Mouse (Mus musculus): ENCODE results near the gene Mpp2. TPM values are rescaled to one million over a fixed set of nuclear protein-coding genes. Genes with fewer than 3 reads are reported as not detected.

The Mpp2 gene
- total RNA-seq, 2 experiments from 2014 or later = 1.2 TPM

DNA sequence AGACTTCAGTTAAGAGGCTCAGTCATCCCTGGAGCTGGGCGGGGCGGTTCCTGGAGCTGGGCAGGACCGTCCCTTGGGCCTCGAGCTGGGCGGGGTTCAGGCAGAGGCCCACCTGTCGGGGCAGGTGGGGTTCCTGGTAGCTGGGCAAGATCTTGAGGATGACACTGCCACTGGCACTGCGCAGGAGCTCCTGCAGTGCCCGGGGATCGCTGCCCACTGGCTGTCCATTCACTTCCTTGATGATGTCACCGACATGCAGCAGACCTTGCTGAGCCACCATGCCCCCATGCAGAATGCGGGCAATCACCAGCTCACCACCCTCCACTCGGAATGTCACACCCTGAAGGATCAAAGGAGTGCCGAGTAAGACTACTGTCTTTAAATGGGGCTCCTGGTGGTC is 25.2 kb downstream of the Mpp2 start:
- no peak for DNase-seq
- intact Hi-C loops (cut with DNase I) = no loop called here
- Histone ChIP-seq H3K4me3 (no peak overlapping the region), H3K27ac (no peak overlapping the region)
- no peak for TF ChIP-seq CTCF (IDR thresholded peaks at IDR 0.05)

DNA sequence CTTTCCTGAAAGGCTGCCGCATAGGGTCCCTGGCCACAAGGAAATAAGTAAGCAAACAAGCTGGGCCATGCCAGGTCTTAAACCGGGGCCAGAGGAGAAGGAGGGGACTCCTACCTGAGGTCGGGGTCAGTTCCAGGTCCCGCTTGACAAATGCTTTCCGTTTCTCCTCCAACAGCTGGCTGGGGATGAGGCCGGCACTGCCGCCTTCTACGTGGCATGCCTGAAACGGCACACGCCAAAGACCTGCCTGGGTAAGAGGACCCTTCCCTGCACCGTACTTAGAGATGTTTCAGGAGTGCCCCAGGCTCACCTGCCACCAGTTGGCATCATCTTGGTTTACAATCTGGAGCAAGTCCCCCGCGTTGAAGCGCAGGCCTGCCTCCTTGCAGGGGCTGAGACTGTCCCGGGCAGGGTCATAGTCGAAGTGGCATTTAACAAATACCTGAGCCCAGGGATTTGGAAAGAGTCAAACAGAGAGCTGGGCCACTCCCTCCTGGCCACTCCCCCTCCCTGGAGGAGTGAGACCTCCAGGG is 26.3 kb downstream of the Mpp2 start:
- TF ChIP-seq CTCF (IDR thresholded peaks at IDR 0.05) = no peak
- Histone ChIP-seq H3K27ac (no peak overlapping the region), H3K4me3 (no peak overlapping the region)
- intact Hi-C loops (cut with DNase I) = loop anchor here (2.0 kb wide), 2 partner anchors 27 to 77 kb away; partner anchors contain the start of gene Mpp2
- no peak for DNase-seq

DNA sequence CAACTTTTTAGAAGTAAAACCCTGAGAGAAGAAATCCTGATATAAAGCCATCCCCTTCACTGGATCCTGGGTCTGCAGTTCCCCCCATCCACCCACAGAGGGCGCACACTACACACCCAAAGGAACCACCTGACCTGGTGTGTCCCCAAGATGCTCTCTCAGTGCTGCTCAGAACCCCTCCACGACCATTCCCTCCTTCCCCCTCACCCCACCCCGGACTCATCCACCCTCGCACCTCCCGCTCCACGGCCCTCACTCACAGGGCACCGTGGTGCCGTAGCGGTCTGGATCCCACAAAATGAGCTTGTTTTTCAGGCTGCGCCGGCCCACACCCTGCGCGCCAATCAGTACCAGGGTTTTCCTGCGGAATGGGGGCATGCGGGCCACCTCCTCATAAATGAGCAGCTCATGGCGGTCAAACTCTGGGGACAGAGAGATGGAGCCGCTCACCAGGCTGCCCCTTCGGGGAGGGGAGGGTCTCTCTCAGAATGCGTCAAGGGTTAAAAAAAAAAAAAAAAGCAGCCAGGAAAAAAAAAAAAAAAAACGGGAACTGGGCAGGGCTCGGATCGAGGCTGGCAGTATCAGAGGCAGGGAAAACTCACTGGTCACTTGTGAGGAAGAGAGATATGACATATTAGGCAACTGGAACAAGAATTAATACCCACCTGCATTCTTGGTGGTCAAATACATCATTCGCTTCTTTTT is 26.9 kb downstream of the Mpp2 start:
- peak; percentile 80 for DNase-seq
- peak; percentile 98 for TF ChIP-seq CTCF (IDR thresholded peaks at IDR 0.05)
- intact Hi-C loops (cut with DNase I) = loop anchor here (2.0 kb wide), 2 partner anchors 27 to 77 kb away; partner anchors contain the start of gene Mpp2
- no peak overlapping the region for H3K27ac ChIP-seq
- H3K4me3 ChIP-seq = peak overlapping the region; percentile 60

DNA sequence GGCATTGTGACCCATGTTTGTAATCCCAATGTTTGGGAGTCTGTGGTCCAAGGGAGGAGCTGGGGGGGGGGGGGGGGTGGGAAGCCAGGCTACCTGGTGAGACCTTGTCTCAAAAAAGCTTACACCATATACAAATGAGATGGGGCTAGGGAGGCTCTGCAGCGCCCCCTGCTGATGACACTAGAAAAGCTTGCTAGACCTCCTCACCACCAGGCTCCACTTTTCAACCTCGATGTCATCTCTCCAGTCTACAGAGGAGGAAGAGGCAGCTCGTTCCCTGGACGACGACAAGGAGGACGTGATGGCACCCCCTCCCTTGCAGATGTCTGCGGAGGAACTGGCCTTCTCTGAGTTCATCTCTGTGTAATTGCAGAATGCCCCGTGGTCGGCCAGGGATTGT is 34.5 kb downstream of the Mpp2 start:
- DNase-seq = peak; percentile 70
- intact Hi-C loops (cut with DNase I) = loop anchor here (5.0 kb wide), 1 partner anchor 137 kb away; no protein-coding TSS in a partner anchor
- peak overlapping the region; percentile 86 for H3K27ac ChIP-seq
- TF ChIP-seq CTCF (IDR thresholded peaks at IDR 0.05) = peak; percentile 75
- no peak overlapping the region for H3K4me3 ChIP-seq

DNA sequence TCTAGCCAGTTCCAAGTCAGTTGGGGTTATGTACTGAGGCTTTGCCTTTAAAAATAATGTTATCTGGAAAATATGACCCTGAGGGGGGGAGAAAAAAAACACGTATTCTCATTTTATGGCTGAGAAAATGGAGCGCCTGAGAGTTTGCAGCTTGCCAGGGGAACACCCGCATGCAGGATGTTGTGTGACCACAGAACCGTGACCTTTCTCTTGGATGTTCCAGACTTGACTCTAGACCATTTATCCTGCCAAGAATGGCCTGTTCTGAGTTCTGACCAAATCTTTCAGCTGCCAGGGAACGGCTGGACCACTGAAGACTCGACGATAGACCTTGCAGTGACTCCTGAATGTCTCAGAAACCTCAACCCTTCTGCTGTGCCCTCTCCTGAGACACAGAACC is 35.1 kb downstream of the Mpp2 start:
- intact Hi-C loops (cut with DNase I) = loop anchor here (5.0 kb wide), 1 partner anchor 136 kb away; no protein-coding TSS in a partner anchor
- Histone ChIP-seq H3K4me3 (peak overlapping the region; percentile 29; the same call in 1 of the 2 replicates), H3K27ac (peak overlapping the region; percentile 86)
- TF ChIP-seq CTCF (IDR thresholded peaks at IDR 0.05) = no peak
- DNase-seq = peak; percentile 45

DNA sequence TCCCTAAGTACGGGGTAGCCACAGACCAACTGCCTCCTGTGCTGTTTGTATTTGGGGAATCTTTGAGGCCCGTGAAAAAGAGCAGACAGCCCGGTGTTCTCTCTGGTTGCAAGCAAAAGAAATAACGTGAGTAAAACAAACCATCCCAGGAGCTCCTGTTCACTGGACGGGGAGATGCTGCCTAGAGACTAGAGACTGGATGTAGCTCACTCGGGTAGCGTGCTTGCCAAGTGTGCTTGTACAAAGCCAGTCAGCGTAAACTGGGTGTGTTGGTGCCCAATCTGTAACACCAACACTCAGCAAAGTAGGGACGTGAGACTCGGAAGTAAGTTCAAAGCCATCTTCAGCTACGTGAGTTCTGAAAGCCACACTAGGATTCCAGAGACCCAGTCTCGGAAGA is 35.6 kb downstream of the Mpp2 start:
- Histone ChIP-seq H3K27ac (peak overlapping the region; percentile 86), H3K4me3 (peak overlapping the region; percentile 29; the same call in 1 of the 2 replicates)
- TF ChIP-seq CTCF (IDR thresholded peaks at IDR 0.05) = no peak
- intact Hi-C loops (cut with DNase I) = loop anchor here (5.0 kb wide), 1 partner anchor 135 kb away; no protein-coding TSS in a partner anchor
- no peak for DNase-seq

DNA sequence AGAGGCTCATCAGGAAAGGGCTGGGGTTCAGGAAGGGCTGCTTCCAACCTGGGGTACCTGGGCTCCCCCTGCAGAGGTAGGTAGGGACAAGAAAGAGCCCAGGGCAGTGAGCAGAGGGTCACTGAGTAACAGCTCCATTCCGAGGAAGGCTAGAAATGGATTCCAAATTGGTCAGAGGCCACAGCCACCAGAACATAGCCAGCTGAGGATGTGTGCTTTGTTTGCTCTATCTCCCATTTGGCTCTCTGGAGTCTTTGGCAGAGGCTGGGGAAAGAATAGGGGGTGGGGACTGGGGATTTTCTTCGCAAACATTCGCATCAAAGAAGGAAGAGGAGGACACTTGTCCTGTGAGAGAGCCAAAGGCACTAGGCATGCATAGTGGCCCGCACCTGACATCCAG is 36.4 kb downstream of the Mpp2 start:
- TF ChIP-seq CTCF (IDR thresholded peaks at IDR 0.05) = no peak
- DNase-seq = peak; percentile 36
- intact Hi-C loops (cut with DNase I) = loop anchor here (5.0 kb wide), 1 partner anchor 135 kb away; no protein-coding TSS in a partner anchor
- peak overlapping the region; percentile 29; the same call in 1 of the 2 replicates for H3K4me3 ChIP-seq
- peak overlapping the region; percentile 86 for H3K27ac ChIP-seq

DNA sequence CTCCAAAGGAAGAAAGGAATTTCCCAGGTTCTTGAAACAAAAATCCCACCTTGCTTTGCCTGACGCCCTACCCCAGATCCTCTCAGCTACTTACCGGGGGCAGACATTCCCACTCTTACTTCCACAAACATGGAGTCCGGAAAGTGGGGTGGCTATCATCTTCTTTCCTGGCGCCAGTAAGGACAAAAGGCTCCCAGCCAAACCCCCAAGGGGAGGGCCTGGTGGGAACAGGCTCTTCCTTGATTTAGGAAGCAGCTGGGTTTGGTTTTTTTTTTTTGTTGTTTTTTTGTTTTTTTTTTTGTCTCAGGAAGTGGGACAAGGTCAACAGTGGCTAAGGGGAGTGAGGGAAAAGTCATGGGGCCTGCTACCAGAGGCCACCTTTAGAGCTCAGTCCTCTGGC is 36.8 kb downstream of the Mpp2 start:
- peak overlapping the region; percentile 86 for H3K27ac ChIP-seq
- peak; percentile 72 for DNase-seq
- intact Hi-C loops (cut with DNase I) = loop anchor here (5.0 kb wide), 1 partner anchor 134 kb away; no protein-coding TSS in a partner anchor
- peak overlapping the region; percentile 40 for H3K4me3 ChIP-seq
- no peak for TF ChIP-seq CTCF (IDR thresholded peaks at IDR 0.05)

DNA sequence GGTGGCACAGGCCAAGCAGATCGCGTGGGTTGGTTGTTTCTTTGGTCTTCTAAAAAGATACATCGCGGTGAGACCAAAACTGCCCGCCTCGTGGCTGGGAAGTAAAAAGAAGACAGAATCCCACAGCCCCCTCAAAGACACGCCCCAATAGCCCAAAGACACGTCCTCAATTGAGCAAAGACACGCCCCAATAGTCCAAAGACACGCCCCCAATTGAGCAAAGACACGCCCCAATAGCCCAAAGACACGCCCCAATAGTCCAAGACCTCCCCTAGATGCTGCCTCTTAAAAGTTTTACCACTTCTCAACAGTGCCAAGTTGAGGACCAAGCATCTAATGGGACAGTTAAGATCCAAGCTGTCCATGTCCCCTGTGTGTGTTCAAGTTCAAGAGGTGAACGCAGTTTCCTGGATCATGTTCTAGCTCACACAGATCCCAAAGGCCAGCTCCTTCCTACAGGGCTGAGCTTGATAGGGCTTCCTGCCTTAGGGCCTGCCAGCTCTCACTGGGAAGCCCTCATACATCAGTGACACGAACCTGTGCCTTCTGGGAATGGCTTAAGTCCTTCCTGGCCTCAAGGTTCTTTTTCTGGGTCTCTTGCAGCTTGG is 38.3 kb downstream of the Mpp2 start:
- DNase-seq = no peak
- no peak for TF ChIP-seq CTCF (IDR thresholded peaks at IDR 0.05)
- Histone ChIP-seq H3K4me3 (peak overlapping the region; percentile 40; the same call in 1 of the 2 replicates), H3K27ac (peak overlapping the region; percentile 86)
- intact Hi-C loops (cut with DNase I) = loop anchor here (5.0 kb wide), 1 partner anchor 133 kb away; no protein-coding TSS in a partner anchor

DNA sequence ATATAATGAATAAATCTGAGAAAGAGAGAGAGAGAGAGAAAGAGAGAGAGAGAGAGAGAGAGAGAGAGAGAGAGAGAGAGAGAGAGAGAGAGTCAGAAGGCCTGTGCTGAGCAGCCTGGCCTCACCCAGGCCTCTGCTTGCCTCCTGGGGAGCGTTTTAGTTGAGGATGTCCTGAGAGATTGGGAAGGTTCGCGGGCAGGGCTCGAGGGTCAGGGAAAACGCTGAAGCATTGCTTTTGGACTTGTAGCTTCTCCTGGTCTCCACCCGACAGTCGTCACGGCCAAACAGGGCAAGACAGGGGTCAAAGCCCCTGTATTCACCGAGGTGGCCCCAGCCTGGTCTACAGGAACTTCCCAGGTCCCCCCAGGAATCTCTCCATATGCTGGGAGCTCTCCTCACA is 41.7 kb downstream of the Mpp2 start:
- intact Hi-C loops (cut with DNase I) = no loop called here
- no peak overlapping the region for H3K4me3 ChIP-seq
- no peak for DNase-seq
- H3K27ac ChIP-seq = peak overlapping the region; percentile 32
- TF ChIP-seq CTCF (IDR thresholded peaks at IDR 0.05) = no peak

DNA sequence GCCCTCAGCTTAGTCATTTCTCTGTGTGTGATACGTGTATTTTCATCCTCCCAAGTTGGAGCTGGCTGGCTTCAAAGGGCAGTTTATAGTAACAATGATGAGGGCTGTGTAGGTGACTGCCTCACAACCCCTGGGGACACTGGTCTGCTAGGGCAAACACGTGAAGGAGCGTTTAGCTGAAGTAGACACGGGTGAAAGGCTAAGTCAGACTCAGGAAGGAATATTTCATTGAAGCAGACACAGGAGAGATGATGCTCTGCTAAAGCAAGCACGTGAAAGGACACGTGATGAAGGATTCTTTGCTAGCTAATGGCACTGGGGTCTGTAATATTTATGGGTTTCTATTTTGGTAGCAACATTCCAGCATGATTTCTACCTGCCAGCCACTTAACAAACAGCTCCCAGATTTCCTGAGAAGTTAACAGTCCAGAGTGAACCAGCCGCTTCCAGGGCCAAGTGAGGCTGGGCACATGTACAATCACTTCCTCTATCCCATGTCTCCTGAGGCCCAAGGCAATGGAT is 43.6 kb downstream of the Mpp2 start:
- TF ChIP-seq CTCF (IDR thresholded peaks at IDR 0.05) = no peak
- intact Hi-C loops (cut with DNase I) = no loop called here
- Histone ChIP-seq H3K4me3 (peak overlapping the region; percentile 69), H3K27ac (peak overlapping the region; percentile 85)
- no peak for DNase-seq

DNA sequence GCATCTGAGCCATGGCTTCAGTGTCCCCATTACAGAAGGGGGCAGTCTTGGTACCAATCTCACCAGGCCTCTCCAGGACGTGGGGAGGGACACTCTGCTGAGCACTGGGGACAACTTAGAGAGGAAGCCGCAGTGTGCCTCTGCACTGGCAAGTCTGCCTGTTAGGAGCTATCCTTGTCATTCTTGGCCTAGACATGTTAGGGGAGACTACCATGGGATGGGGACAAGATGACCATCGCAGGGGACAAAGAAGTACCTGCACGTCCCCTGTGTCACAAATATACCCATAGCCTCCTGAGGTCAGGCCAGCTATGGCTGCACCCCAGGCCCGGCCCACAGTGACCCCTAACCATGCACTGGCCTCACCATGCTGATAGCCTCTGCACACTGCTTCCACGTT is 44.9 kb downstream of the Mpp2 start:
- H3K27ac ChIP-seq = peak overlapping the region; percentile 85
- H3K4me3 ChIP-seq = peak overlapping the region; percentile 69
- DNase-seq = no peak
- intact Hi-C loops (cut with DNase I) = no loop called here
- no peak for TF ChIP-seq CTCF (IDR thresholded peaks at IDR 0.05)

DNA sequence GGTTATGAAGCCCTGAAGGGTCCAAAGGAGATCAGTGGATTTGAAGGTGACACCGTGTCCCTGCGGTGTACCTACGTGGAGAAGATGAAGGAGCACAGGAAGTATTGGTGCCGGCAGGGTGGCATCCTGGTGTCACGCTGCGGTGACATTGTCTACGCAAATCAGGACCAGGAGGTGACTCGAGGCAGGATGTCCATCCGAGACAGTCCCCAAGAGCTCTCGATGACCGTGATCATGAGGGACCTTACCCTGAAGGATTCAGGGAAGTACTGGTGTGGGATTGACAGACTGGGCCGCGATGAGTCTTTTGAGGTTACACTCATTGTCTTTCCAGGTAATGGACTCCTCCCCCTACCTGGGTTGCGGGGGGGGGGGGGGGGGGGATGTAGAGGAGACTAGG is 45.3 kb downstream of the Mpp2 start:
- no peak for DNase-seq
- no peak for TF ChIP-seq CTCF (IDR thresholded peaks at IDR 0.05)
- intact Hi-C loops (cut with DNase I) = no loop called here
- peak overlapping the region; percentile 85 for H3K27ac ChIP-seq
- peak overlapping the region; percentile 69 for H3K4me3 ChIP-seq

Measured in gastrocnemius, adult 2 months (tissue).